Mouse (Mus musculus) liver, adult 2 months (tissue): ENCODE results near the gene Mboat1. TPM values are rescaled to one million over a fixed set of nuclear protein-coding genes. Genes with fewer than 3 reads are reported as not detected.

Experiments
- DNase-seq: peaks from one replicate; pipeline ENCODE4 v3.0.0-alpha.2; 2011; ENCODE audit warnings: low read depth, low spot score; ENCODE audit errors: extremely low read depth
- H3K27ac ChIP-seq: fragments of 200-500 bp; replicated peaks from 2 replicates; pipeline ENCODE4 v1.5.1; 2012; ENCODE audit warnings: low read depth, mild to moderate bottlenecking, control low read depth, inconsistent platforms, low read length; ENCODE audit not compliant: insufficient read depth
- H3K27me3 ChIP-seq: fragments of 200-500 bp; 2 replicates; pipeline ENCODE4 v1.6.1; 2012; ENCODE audit warnings: mild to moderate bottlenecking, moderate library complexity, low read length, inconsistent platforms; ENCODE audit not compliant: control insufficient read depth, insufficient read depth
- H3K36me3 ChIP-seq: fragments of 200-500 bp; 2 replicates; pipeline ENCODE4 v1.6.1; 2012; ENCODE audit warnings: low read length, inconsistent platforms; ENCODE audit not compliant: control insufficient read depth, insufficient read depth
- H3K4me1 ChIP-seq: fragments of 200-500 bp; 2 replicates; pipeline ENCODE4 v1.6.1; 2011; ENCODE audit warnings: low read length; ENCODE audit not compliant: control insufficient read depth, insufficient read depth
- H3K4me3 ChIP-seq: fragments of 200-500 bp; 2 replicates; pipeline ENCODE4 v1.5.1; 2011; ENCODE audit warnings: low read depth, mild to moderate bottlenecking, control low read depth, low read length, moderate library complexity; ENCODE audit not compliant: insufficient read depth
- H3K79me2 ChIP-seq: fragments of 200-500 bp; 2 replicates; pipeline ENCODE4 v1.6.1; 2012; ENCODE audit warnings: inconsistent platforms, mild to moderate bottlenecking, low read length, moderate library complexity; ENCODE audit not compliant: control insufficient read depth, insufficient read depth
- H3K9ac ChIP-seq: fragments of 200-500 bp; 2 replicates; pipeline ENCODE4 v1.6.1; 2012; ENCODE audit warnings: low read depth, mild to moderate bottlenecking, control low read depth, inconsistent platforms, low read length
- CTCF ChIP-seq: fragments of 200-500 bp; IDR thresholded peaks from 2 replicates; pipeline ENCODE4 v1.5.1; 2011; ENCODE audit warnings: low read depth, low read length, control low read depth
- POLR2A ChIP-seq: fragments of 200-500 bp; IDR thresholded peaks from 2 replicates; pipeline ENCODE4 v1.6.1; 2011; ENCODE audit warnings: low read length, control low read depth; ENCODE audit not compliant: insufficient read depth; ENCODE audit errors: extremely low read depth
- WGBS: fragments of 180-500 bp; shearing (Covaris S2); methylation state at CpG from one replicate; pipeline ENCODE4 v1.1.7; 2018; 5-methylcytosine and 5-hydroxymethylcytosine counted together
- polyA plus RNA-seq: library from polyadenylated mRNA; depleted of rRNA; stranded (reverse); fragments of >200 nt; gene quantifications from 2 replicates; pipeline ENCODE4 v1.2.3, GENCODE M21; 2012
- total RNA-seq: library from RNA; depleted of rRNA; stranded (reverse); fragments of >200 nt; gene quantifications from 2 replicates; pipeline ENCODE4 v1.2.3, GENCODE M21; 2014

Mboat1 gene
- total and polyA plus RNA-seq, 2 experiments, result 0.28 to 0.55 TPM

GRCm38 (mm10) chr13:30170061-30170460 is 33.8 kb downstream of the Mboat1 start:
- no peak for TF ChIP-seq CTCF
- Histone ChIP-seq H3K9ac (no peak overlapping the region), H3K36me3 (no peaks in the 10 kb centered on the region), H3K27me3 (no peaks in the 10 kb centered on the region), H3K4me3 (no peak overlapping the region), H3K27ac (no peak overlapping the region), H3K79me2 (no peaks in the 10 kb centered on the region), H3K4me1 (no peaks in the 10 kb centered on the region)
- DNase-seq, result no peak
- 90% methylated on average over 6 of the region's 6 CpGs for WGBS

GRCm38 (mm10) chr13:30174586-30174985 is 38.3 kb downstream of the Mboat1 start:
- Histone ChIP-seq H3K4me1 (no peaks in the 10 kb centered on the region), H3K36me3 (no peaks in the 10 kb centered on the region), H3K79me2 (no peaks in the 10 kb centered on the region), H3K9ac (no peak overlapping the region), H3K27ac (no peak overlapping the region), H3K27me3 (0 out of 2 replicates have a peak, but pooled peaks cover 2% of the 10 kb centered on the region), H3K4me3 (no peak overlapping the region)
- TF ChIP-seq CTCF (no peak), POLR2A (no peak)
- WGBS, result 92% methylated on average over 4 of the region's 4 CpGs
- DNase-seq, result no peak

- 80% methylated on average over 6 of the region's 6 CpGs for whole genome bisulfite sequencing
- DNase-seq, result no peak
- Histone ChIP-seq H3K27ac (no peak overlapping the region), H3K4me1 (no peaks in the 10 kb centered on the region), H3K4me3 (no peak overlapping the region), H3K9ac (no peak overlapping the region), H3K27me3 (0 out of 2 replicates have a peak, but pooled peaks cover 2% of the 10 kb centered on the region), H3K79me2 (no peaks in the 10 kb centered on the region), H3K36me3 (no peaks in the 10 kb centered on the region)
- TF ChIP-seq POLR2A (no peak), CTCF (no peak)
Measured at GRCm38 (mm10) chr13:30177356-30177755, 41.1 kb downstream of the Mboat1 start.

GRCm38 (mm10) chr13:30185549-30185948 is 49.3 kb downstream of the Mboat1 start:
- Histone ChIP-seq H3K27ac (no peak overlapping the region), H3K4me3 (no peak overlapping the region), H3K79me2 (no peaks in the 10 kb centered on the region), H3K4me1 (no peaks in the 10 kb centered on the region), H3K9ac (no peak overlapping the region), H3K36me3 (no peaks in the 10 kb centered on the region), H3K27me3 (no peaks in the 10 kb centered on the region)
- DNase-seq, result no peak
- TF ChIP-seq CTCF (no peak), POLR2A (no peak)
- 82% methylated on average over 6 of the region's 6 CpGs for WGBS

- Histone ChIP-seq H3K79me2 (no peaks in the 10 kb centered on the region), H3K27me3 (no peaks in the 10 kb centered on the region), H3K9ac (no peak overlapping the region), H3K4me1 (no peaks in the 10 kb centered on the region), H3K27ac (no peak overlapping the region), H3K36me3 (no peaks in the 10 kb centered on the region), H3K4me3 (no peak overlapping the region)
- WGBS, result 68% methylated on average over 6 of the region's 6 CpGs
- DNase-seq, result no peak
- TF ChIP-seq CTCF (no peak), POLR2A (no peak)
Measured at GRCm38 (mm10) chr13:30185959-30186358, 49.7 kb downstream of the Mboat1 start.

- WGBS, result 85% methylated on average over 8 of the region's 8 CpGs
- H3K27me3 ChIP-seq, result no peaks in the 10 kb centered on the region
- no peaks in the 10 kb centered on the region for H3K79me2 ChIP-seq
- no peak overlapping the region for H3K27ac ChIP-seq
- no peaks in the 10 kb centered on the region for H3K36me3 ChIP-seq
- H3K4me1 ChIP-seq, result no peaks in the 10 kb centered on the region
- H3K9ac ChIP-seq, result no peak overlapping the region
- no peak overlapping the region for H3K4me3 ChIP-seq
- no peak for DNase-seq
- no peak for TF ChIP-seq POLR2A
- no peak for TF ChIP-seq CTCF
Measured at GRCm38 (mm10) chr13:30186456-30186855, 50.2 kb downstream of the Mboat1 start.
